Mouse (Mus musculus): ENCODE data around the gene Vmn2r79. TPM values are rescaled to one million over a fixed set of nuclear protein-coding genes. Genes with fewer than 3 reads are reported as not detected.
"Not testable (repeated sequence)": the region's sequence is repeated elsewhere in the genome, so short reads cannot be mapped to it uniquely, and the experiment has no call there.

The Vmn2r79 gene
- not detected in 2 replicates for polyA plus RNA-seq (2014; fragmentation: Nextera tagmentation; extraction: Ambion mirVana)

DNA sequence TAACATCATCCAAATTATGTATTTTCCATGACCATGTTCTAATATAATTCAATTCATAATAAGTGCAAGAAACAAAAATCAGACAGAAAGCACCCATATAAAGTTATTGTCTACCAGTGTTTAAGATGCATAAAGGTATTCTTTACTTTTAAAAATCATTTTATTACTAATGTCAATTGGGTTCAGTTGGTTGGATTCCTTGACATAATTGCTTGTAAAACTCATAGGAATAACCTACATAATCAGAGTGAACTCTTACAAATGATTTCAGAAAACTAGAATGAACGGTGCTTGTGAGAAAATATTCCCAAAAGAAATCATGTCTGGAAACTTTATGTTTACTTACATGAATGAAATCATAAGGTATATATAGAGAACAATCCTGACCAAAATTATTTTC is at the start of gene Vmn2r79:
TSS of gene Vmn2r79 (plus strand) at position 301 of the 400 bp plus-strand sequence.
- not testable (repeated sequence) for H3K9me3 ChIP-seq (ENCODE audit: control insufficient read depth, low read length); DNase-seq (ENCODE audit: low spot score); H3K9ac ChIP-seq (ENCODE audit: low read depth, low read length); H3K27me3 ChIP-seq (replicated peaks; ENCODE audit: control insufficient read depth, insufficient read depth, low read length); H3K4me2 ChIP-seq (ENCODE audit: low read depth, low read length); H3K4me1 ChIP-seq (ENCODE audit: control insufficient read depth, insufficient read depth, low read length); H3K36me3 ChIP-seq (ENCODE audit: control insufficient read depth, insufficient read depth, low read length); ATAC-seq (ENCODE audit: low read depth); H3K4me3 ChIP-seq (ENCODE audit: low read depth, low read length); H3K27ac ChIP-seq (replicated peaks; ENCODE audit: low read depth, low read length)
- 79% methylated on average over 1 of the region's 1 CpGs for WGBS

- Histone ChIP-seq H3K4me1 (ENCODE audit: control insufficient read depth, insufficient read depth, low read length) (no peaks in the 10 kb centered on the region), H3K4me3 (ENCODE audit: low read depth, low read length) (no peak overlapping the region), H3K36me3 (ENCODE audit: control insufficient read depth, insufficient read depth, low read length) (no peaks in the 10 kb centered on the region), H3K9ac (ENCODE audit: low read depth, low read length) (no peak overlapping the region), H3K9me3 (ENCODE audit: control insufficient read depth, low read length) (no peaks in the 10 kb centered on the region), H3K4me2 (ENCODE audit: low read depth, low read length) (no peak overlapping the region), H3K27ac (replicated peaks; ENCODE audit: low read depth, low read length) (no peak overlapping the region), H3K27me3 (replicated peaks; ENCODE audit: control insufficient read depth, insufficient read depth, low read length) (no peaks in the 10 kb centered on the region)
- ATAC-seq (ENCODE audit: low read depth) = no peak
- DNase-seq (ENCODE audit: low spot score) = no peak
- 32% methylated on average over 1 of the region's 1 CpGs for WGBS
These were observed 1.2 kb upstream of the Vmn2r79 start for GRCm38 (mm10) chr7:86994700-86995099.

GRCm38 (mm10) chr7:87026486-87026885 is 30.6 kb downstream of the Vmn2r79 start:
- not testable (repeated sequence) for DNase-seq (ENCODE audit: low spot score); ATAC-seq (ENCODE audit: low read depth); H3K27ac ChIP-seq (replicated peaks; ENCODE audit: low read depth, low read length); H3K27me3 ChIP-seq (replicated peaks; ENCODE audit: control insufficient read depth, insufficient read depth, low read length); H3K9me3 ChIP-seq (ENCODE audit: control insufficient read depth, low read length); H3K4me2 ChIP-seq (ENCODE audit: low read depth, low read length); H3K4me3 ChIP-seq (ENCODE audit: low read depth, low read length); H3K9ac ChIP-seq (ENCODE audit: low read depth, low read length); H3K36me3 ChIP-seq (ENCODE audit: control insufficient read depth, insufficient read depth, low read length); H3K4me1 ChIP-seq (ENCODE audit: control insufficient read depth, insufficient read depth, low read length)

DNA sequence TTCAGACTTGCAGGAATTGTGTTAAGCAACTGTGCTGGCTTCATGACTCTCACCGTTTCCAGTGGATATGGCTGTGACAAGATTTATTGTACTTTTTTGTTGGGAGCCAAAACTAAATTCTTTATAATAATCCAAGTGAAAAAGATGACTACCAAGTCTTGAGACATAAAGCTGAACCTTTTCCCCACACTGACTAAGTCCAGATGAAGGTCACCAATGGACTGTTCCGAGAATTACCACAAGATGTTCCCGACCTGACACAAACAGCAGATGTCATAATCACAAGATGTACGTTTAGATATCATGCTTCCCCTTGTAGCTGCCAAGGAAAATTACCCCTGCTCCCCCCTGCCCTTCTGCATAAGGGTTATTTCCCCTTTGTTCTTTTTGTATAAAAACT is 67.7 kb downstream of the Vmn2r79 start:
- no peak for DNase-seq (ENCODE audit: low spot score)
- Histone ChIP-seq H3K4me3 (ENCODE audit: low read depth, low read length) (no peak overlapping the region), H3K4me2 (ENCODE audit: low read depth, low read length) (no peak overlapping the region), H3K9me3 (ENCODE audit: control insufficient read depth, low read length) (no peaks in the 10 kb centered on the region), H3K36me3 (ENCODE audit: control insufficient read depth, insufficient read depth, low read length) (no peaks in the 10 kb centered on the region), H3K27me3 (replicated peaks; ENCODE audit: control insufficient read depth, insufficient read depth, low read length) (no peaks in the 10 kb centered on the region), H3K27ac (replicated peaks; ENCODE audit: low read depth, low read length) (no peak overlapping the region), H3K9ac (ENCODE audit: low read depth, low read length) (no peak overlapping the region), H3K4me1 (ENCODE audit: control insufficient read depth, insufficient read depth, low read length) (no peaks in the 10 kb centered on the region)
- 67% methylated on average over 4 of the region's 4 CpGs for WGBS
- no peak for ATAC-seq (ENCODE audit: low read depth)

Other genes starting within 250 kb of the Vmn2r79 start
- 0.59 and 0.63 TPM in 2 replicates for gene Folh1, start 220.2 kb upstream of the Vmn2r79 start, polyA plus RNA-seq (2014; fragmentation: Nextera tagmentation; extraction: Ambion mirVana)
- gene Vmn2r77, start 201.1 kb upstream of the Vmn2r79 start, polyA plus RNA-seq (2014; fragmentation: Nextera tagmentation; extraction: Ambion mirVana) = not detected in 2 replicates
- 0.06 TPM in 1 of 2 replicates, not detected in the other for gene Vmn2r78, start 81.0 kb upstream of the Vmn2r79 start, polyA plus RNA-seq (2014; fragmentation: Nextera tagmentation; extraction: Ambion mirVana)
- 5.1 and 6.5 TPM in 2 replicates for gene Nox4, start 250.0 kb downstream of the Vmn2r79 start, polyA plus RNA-seq (2014; fragmentation: Nextera tagmentation; extraction: Ambion mirVana)

Measured in embryonic facial prominence, embryonic 14.5 days (tissue).